Mouse (Mus musculus): Measurements from ENCODE around the gene Cd33. TPM values are rescaled to one million over a fixed set of nuclear protein-coding genes. Genes with fewer than 3 reads are reported as not detected.

Gene Cd33
- total RNA-seq, 2 experiments from 2014 or later: 3.7 to 4.7 TPM

DNA sequence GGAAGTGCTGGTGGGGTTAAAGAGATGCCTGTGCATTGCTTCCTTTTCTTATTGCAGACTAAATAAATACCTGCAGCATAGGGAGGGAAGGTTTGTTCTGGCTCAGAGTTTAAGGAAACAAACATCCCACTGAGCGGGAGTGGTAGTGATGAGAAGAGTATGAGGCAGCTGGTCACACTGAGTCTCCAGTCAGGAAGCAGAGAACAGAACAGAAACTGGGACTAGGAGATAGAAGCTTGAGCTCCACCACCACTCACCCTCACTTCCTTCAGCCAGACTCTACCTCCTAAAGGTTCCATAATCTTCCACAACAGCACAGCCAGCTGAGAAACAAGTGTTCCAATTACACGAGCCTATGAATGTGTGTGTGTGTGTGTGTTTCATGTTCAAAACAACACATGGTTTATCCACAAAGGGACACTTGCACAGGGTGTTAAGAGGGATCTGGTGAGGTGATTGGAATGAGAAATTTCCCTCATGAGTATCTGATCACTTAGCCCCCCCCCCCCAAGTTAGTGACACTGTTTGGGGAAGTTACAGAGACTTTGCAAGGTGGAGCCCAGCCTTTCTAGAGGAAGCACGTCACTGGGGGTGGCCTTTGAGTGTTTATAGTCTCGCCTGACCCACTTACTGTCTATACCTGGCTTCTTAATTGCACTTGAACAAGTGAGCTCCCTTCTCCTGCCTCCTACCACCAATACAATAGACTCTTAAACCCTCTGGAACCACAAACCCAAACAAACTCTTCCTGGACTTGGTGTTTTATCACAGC is 32.3 kb downstream of the Cd33 start:
- no peak for TF ChIP-seq CTCF (IDR thresholded peaks at IDR 0.05)
- intact Hi-C loops (cut with DNase I): no loop called here
- Histone ChIP-seq H3K27ac (no peak overlapping the region), H3K4me3 (no peak overlapping the region)
- DNase-seq (ENCODE audit: extremely low spot score in 1 of 2, low spot score in 2 of 2): no peak

DNA sequence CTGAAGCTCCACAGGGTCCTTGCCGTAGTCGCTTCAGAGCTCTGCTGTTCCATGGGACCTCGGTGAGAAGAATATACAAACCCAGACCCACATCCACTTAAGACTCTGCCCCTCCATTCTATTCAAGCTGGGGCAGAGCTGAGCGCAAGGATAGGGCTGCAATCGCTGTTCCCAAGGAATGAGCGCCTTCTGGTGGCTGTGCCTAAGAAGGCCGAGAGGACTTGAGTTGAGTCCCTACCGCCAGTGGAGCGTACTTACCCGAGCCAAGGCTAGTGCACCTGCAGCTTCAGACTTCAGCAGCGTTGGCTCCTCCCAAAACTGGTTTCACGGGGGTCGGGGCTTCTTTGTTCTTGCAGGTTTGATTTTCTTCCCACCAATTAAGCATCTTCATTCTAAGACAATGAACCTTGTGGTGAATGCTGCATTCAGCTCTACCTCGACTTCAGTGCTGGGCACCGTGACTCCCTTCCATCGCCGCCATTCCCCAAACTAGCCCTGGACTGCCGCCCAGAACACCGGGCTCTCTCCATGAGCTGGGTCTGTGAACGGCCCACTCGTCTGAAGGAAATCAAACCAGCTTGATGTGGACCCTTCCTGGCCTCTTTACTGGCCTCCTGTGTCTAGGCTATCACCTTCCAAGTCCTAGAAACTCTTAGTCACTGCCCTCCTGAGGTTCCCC is 48.7 kb downstream of the Cd33 start:
- H3K4me3 ChIP-seq: peak overlapping the region; percentile 23; the same call in 1 of the 2 replicates

DNA sequence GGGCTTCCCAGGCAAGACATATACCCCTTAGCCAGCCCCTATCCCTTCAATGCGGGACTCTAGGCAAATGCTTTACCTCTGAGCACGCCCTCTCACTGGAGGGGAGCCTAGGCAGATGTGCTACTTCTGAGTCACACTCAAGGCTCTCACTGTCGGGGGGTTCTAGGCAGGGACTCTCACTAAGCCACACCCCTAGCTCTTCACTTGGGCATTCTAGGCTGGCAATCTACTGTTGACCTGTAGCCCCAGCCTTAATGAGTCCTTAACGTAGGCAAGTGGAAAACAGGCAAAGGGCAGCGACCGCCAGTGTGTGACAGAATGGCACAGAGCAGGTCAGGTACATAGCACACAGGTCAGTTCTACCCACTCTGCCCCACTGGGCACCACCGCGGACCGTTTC is 53.4 kb downstream of the Cd33 start:
- H3K27ac ChIP-seq: no peak overlapping the region; the same call in 1 of the 2 replicates
- H3K4me3 ChIP-seq: no peak overlapping the region
- intact Hi-C loops (cut with DNase I): loop anchor here (5.0 kb wide), 1 partner anchor 49 kb away; the partner anchor contains the start of genes Cldnd2, Etfb and Gm45233
- TF ChIP-seq CTCF (IDR thresholded peaks at IDR 0.05): no peak
- no peak for DNase-seq (ENCODE audit: extremely low spot score in 1 of 2, low spot score in 2 of 2)

More for the DNA sequence above, 48.7 kb downstream of the Cd33 start:
- peak; percentile 66 to 75 for DNase-seq (ENCODE audit: extremely low spot score in 1 of 2, low spot score in 2 of 2)
- peak; percentile 87 for TF ChIP-seq CTCF (IDR thresholded peaks at IDR 0.05)
- H3K27ac ChIP-seq: no peak overlapping the region
- intact Hi-C loops (cut with DNase I): loop anchor here (1.0 kb wide), 4 partner anchors 25 to 212 kb away; no protein-coding TSS in a partner anchor

DNA sequence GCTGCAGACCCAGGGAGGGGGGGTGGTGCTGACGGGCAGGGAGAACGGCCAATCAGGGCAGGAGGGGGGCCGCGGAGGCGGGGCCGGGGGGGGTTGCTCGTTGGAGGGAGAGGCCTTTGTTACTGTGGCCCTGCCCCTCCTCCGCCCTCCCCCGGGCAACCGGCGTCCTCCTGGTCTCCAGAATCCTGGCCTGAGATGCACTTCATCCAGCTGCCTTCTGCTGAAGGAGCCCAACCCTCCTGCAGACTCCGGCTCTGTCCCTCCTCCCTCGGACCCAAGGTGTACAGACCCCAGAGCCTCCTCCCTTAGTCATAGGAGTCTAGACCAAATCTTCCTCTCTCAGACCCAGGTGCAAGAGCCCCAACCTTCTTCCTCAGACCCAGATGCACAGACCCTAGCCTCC is 54.0 kb downstream of the Cd33 start:
- intact Hi-C loops (cut with DNase I): loop anchor here (5.0 kb wide), 1 partner anchor 48 kb away; the partner anchor contains the start of genes Cldnd2, Etfb and Gm45233
- peak overlapping the region; percentile 73 for H3K4me3 ChIP-seq

DNA sequence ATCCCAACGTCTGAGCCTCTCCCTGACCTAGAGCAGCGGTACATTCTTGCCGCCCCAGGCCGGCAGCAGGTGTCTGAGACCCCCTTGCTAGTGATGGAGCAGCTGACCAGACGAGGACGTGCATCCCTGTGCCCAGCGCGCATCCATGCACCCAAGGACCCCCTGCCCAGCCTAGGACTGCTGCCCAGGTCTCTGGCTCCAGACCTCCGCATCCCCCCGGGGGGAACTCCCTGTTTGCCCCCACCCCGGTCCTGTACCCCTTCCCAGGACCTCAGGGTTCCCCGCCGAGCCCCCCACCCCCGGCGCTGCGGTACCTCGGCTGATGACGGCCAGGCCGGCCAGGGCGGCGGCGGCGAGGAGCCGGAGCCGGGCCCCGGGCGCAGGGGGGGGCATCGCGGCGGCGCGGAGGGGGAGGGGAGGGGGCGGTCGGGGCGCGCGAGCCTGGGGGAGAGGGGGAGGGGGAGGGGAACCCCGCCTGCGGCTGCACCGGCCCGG is 54.5 kb downstream of the Cd33 start, which contains the start of gene Iglon5:
TSS of gene Iglon5 (minus strand) at position 445 of the 495 bp plus-strand sequence.
- TF ChIP-seq CTCF (IDR thresholded peaks at IDR 0.05): no peak
- DNase-seq (ENCODE audit: extremely low spot score in 1 of 2, low spot score in 2 of 2): peak in 1 of 2 experiments; percentile 40
- intact Hi-C loops (cut with DNase I): loop anchor here (5.0 kb wide), 2 partner anchors 47 to 177 kb away; partner anchors contain the start of genes Cldnd2, Etfb, Gm45233 and Zfp715
- Histone ChIP-seq H3K4me3 (peak within 1 kb of the TSS; percentile 73), H3K27ac (peak within 1 kb of the TSS; percentile 94)

More for the DNA sequence above, 54.0 kb downstream of the Cd33 start:
- peak; percentile 78 to 81 for DNase-seq (ENCODE audit: extremely low spot score in 1 of 2, low spot score in 2 of 2)
- no peak for TF ChIP-seq CTCF (IDR thresholded peaks at IDR 0.05)
- peak overlapping the region; percentile 90 for H3K27ac ChIP-seq

DNA sequence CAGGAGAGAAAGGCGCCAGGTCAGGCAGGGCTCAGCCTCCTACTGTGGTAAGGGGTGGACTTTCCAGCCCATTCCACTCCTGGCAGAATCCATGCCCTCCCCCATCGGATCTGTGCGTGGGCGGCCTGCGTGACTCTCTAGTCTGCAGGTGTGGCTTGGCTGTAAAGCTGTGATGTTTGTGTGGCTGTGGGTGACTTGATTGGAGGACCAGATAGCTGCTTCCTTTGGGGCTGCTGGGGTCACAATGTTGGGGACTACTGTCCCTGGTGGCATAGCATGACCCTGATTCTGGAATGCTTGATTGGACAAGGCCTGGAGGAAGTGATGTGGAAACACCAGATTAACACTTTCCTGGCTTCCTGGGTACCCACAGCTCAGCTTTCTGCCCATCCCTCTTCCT is 55.6 kb downstream of the Cd33 start:
- H3K27ac ChIP-seq: peak overlapping the region; percentile 94
- no peak for TF ChIP-seq CTCF (IDR thresholded peaks at IDR 0.05)
- peak overlapping the region; percentile 73 for H3K4me3 ChIP-seq
- intact Hi-C loops (cut with DNase I): loop anchor here (5.0 kb wide), 1 partner anchor 176 kb away; the partner anchor contains the start of gene Zfp715
- DNase-seq (ENCODE audit: extremely low spot score in 1 of 2, low spot score in 2 of 2): peak; percentile 49 to 59

DNA sequence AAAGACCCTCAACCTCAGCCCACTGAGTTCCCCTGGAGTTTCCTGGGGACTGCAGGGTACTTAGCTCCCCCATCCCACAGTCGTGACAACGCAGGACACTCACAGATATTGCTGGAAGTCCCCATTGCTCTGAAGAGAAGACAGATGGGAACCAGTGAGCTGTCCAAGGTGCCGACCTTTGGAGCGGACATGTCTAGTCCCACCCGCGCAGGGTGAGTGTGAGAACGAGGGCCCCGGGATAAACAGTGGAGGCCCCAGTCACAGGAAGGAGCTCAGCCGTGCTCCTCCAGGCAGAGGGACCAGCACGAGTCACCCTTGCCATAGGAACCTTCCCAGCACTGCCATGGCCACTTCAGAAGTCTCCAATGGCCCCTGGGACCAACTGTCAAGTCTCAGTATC is 61.0 kb downstream of the Cd33 start:
- Histone ChIP-seq H3K27ac (no peak overlapping the region), H3K4me3 (no peak overlapping the region)
- intact Hi-C loops (cut with DNase I): no loop called here
- no peak for TF ChIP-seq CTCF (IDR thresholded peaks at IDR 0.05)
- DNase-seq (ENCODE audit: extremely low spot score in 1 of 2, low spot score in 2 of 2): no peak

DNA sequence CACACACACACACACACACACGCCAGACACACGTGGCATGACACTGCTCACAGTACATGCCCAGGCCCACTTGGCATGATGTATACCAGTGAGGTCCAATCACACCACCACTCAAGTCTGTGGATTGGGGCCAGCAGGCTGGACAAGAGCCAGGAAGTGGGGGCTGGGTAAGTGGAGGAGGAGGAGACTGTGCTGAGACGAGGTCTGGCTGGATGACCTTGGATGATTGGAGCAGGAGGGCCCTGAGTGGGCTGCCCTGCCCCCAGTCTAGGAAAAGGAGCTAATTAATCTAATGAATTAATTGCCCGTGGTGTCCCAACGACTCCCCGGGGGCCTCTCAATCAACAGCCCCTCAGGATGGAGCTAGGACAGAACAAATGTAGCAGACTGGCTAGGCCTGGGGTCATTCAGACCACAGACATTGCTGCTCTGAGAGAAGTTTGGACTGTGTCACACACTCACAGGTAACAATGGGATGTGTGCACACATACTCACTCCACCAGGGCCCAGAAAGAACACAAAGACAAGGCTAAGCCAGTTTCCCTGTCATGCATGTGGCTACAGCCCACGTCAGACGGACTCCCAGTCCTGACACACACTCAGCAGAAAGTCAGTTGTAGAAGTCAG is 62.0 kb downstream of the Cd33 start:
- DNase-seq (ENCODE audit: extremely low spot score in 1 of 2, low spot score in 2 of 2): no peak
- peak overlapping the region; percentile 8; the same call in 1 of the 2 replicates for H3K27ac ChIP-seq
- TF ChIP-seq CTCF (IDR thresholded peaks at IDR 0.05): no peak
- no peak overlapping the region for H3K4me3 ChIP-seq
- intact Hi-C loops (cut with DNase I): no loop called here

DNA sequence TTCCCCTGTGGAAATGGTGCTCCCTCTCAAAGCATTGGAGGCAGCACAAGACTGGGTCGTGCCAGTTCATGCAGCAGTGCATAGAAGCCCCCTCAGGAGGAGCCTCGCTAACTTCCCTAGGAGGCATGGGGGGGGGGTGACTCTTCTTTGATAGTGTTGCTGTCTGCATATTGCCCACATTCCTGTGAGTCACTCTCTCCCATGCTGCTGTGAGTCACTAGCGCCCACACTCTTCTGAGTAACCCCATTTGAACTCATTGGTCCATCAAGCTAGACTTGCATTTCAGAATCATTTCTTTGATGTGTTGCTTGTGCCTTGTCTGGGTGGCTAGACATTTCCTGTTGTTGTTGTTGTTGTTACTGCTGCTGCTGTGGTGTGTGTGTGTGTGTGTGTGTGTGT is 63.0 kb downstream of the Cd33 start:
- intact Hi-C loops (cut with DNase I): no loop called here
- Histone ChIP-seq H3K27ac (peak overlapping the region; percentile 66), H3K4me3 (no peak overlapping the region)
- no peak for TF ChIP-seq CTCF (IDR thresholded peaks at IDR 0.05)
- peak; percentile 64 to 73 for DNase-seq (ENCODE audit: extremely low spot score in 1 of 2, low spot score in 2 of 2)

DNA sequence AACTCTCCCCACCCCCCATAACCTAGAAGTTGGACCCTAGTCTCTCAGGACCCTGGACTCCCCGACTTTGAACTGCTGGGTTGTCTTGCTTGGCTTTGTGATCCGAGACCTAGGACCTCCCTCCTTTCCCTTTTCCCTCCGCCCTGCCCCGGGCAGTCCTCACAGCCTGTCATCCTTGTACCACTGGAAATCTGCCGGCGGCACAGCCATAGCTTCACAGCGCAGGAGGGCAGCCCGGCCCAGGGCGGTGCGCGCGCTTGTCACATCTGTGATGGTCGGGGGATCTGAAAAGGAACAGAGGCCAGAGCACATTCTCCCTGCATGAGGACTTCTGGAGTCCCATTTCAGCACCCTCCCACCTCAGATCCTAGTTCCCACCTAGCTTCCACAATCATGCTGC is 67.9 kb downstream of the Cd33 start:
- TF ChIP-seq CTCF (IDR thresholded peaks at IDR 0.05): no peak
- Histone ChIP-seq H3K4me3 (no peak overlapping the region), H3K27ac (no peak overlapping the region)
- DNase-seq (ENCODE audit: extremely low spot score in 1 of 2, low spot score in 2 of 2): no peak
- intact Hi-C loops (cut with DNase I): no loop called here

DNA sequence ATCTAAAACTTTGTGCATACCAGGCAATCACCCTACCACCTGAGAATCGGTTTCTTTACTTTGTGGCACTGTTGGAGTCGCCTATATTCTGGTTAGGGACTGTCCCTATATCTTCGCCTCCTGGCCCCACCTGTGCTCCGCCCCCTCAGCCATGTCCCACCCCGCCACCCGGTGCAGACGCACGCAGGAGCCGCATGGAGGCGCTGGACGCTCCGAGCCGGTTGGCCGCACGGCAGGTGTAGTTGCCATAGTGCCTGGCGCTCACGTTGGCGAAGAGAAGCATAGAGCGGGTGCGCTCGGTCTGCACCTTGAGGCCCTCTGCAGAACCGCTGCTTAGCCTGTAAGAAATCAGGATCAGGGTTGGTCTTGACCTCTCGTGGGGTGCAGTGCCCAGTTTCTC is 68.5 kb downstream of the Cd33 start:
- TF ChIP-seq CTCF (IDR thresholded peaks at IDR 0.05): no peak; the same call in 1 of the 2 replicates
- no peak overlapping the region for H3K27ac ChIP-seq
- intact Hi-C loops (cut with DNase I): no loop called here
- no peak for DNase-seq (ENCODE audit: extremely low spot score in 1 of 2, low spot score in 2 of 2)
- H3K4me3 ChIP-seq: no peak overlapping the region

Other genes with a start within 250 kb of the Cd33 start
- gene Zfp715, start 231.1 kb downstream of the Cd33 start, total RNA-seq (2021): 10 to 100 TPM; 21.6 to 23.6 TPM
- gene Siglecf, start 193.1 kb downstream of the Cd33 start, total RNA-seq (2021): under 1 TPM; 0.34 to 0.54 TPM
- gene Siglecg, start 136.2 kb downstream of the Cd33 start, total RNA-seq (2021): not detected
- not detected for gene Lim2, start 116.8 kb downstream of the Cd33 start, total RNA-seq (2021)
- not detected for gene Nkg7, start 107.4 kb downstream of the Cd33 start, total RNA-seq (2021)
- gene Cldnd2, start 103.6 kb downstream of the Cd33 start, total RNA-seq (2021): not detected
- gene Etfb, start 100.3 kb downstream of the Cd33 start, total RNA-seq (2021): 10 to 100 TPM; 58.2 TPM
- gene Gm45233, start 100.3 kb downstream of the Cd33 start, total RNA-seq (2021): under 1 TPM in 1 of 2 experiments, not detected in 1; 0.89 TPM
- gene Vsig10l, start 81.3 kb downstream of the Cd33 start, total RNA-seq (2021): 1 to 10 TPM in 1 of 2 experiments, under 1 TPM in 1; 0.89 to 1.2 TPM
- 10 to 100 TPM; 24.4 to 27.3 TPM for gene Iglon5, start 54.4 kb downstream of the Cd33 start, total RNA-seq (2021)
- not detected for gene 4931406B18Rik, start 38.5 kb downstream of the Cd33 start, total RNA-seq (2021)
- 1 to 10 TPM; 5.2 to 5.5 TPM for gene Zfp658, start 17.8 kb upstream of the Cd33 start, total RNA-seq (2021)
- gene Zfp719, start 35.2 kb upstream of the Cd33 start, total RNA-seq (2021): 10 to 100 TPM; 14.5 to 16.2 TPM
- gene Zfp819, start 62.7 kb upstream of the Cd33 start, total RNA-seq (2021): under 1 TPM; 0.16 to 0.25 TPM
- gene Ceacam18, start 90.3 kb upstream of the Cd33 start, total RNA-seq (2021): not detected
- 1 to 10 TPM; 1.3 to 1.5 TPM for gene Siglece, start 115.7 kb upstream of the Cd33 start, total RNA-seq (2021)
- 1 to 10 TPM; 8.5 to 8.9 TPM for gene Ctu1, start 127.6 kb upstream of the Cd33 start, total RNA-seq (2021)
- gene Klk14, start 146.0 kb upstream of the Cd33 start, total RNA-seq (2021): not detected
- gene Klk13, start 168.1 kb upstream of the Cd33 start, total RNA-seq (2021): not detected
- not detected for gene Klk12, start 224.5 kb upstream of the Cd33 start, total RNA-seq (2021)
- not detected for gene Klk11, start 230.2 kb upstream of the Cd33 start, total RNA-seq (2021)
- not detected for gene Klk10, start 236.6 kb upstream of the Cd33 start, total RNA-seq (2021)
- not detected for gene Klk9, start 247.5 kb upstream of the Cd33 start, total RNA-seq (2021)

All from left cerebral cortex, adult 2 months (tissue).